Mouse (Mus musculus) ES-E14 (cell line): ENCODE measurements around the gene Adarb2.

Experiments
- MAFK ChIP-seq: IDR thresholded peaks from 2 replicates; pipeline ENCODE4 v1.6.1; 2014; ENCODE audit warnings: mild to moderate bottlenecking, low read depth, low read length, inconsistent platforms; ENCODE audit not compliant: insufficient read depth
- ZC3H11A ChIP-seq: IDR thresholded peaks from 2 replicates; pipeline ENCODE4 v1.6.1; 2012; ENCODE audit warnings: low read depth, mild to moderate bottlenecking, inconsistent platforms, low read length, borderline replicate concordance

- TF ChIP-seq MAFK (no peak), ZC3H11A (no peak)
These were observed 403.0 kb downstream of the Adarb2 start for GRCm38 (mm10) chr13:8605645-8606044.
